Mouse (Mus musculus) olfactory bulb, adult 2 months (tissue): ENCODE data around the gene Prmt2.

ENCODE experiments used
- CTCF ChIP-seq: fragments of 200-500 bp; IDR thresholded peaks from 2 replicates; pipeline ENCODE4 v1.5.1; 2012; ENCODE audit warnings: low read depth, mild to moderate bottlenecking, low read length, moderate library complexity; ENCODE audit not compliant: insufficient read depth
- POLR2A ChIP-seq: fragments of 200-500 bp; IDR thresholded peaks from 2 replicates; pipeline ENCODE4 v1.6.1; 2012; ENCODE audit warnings: mild to moderate bottlenecking, low read depth, low read length, moderate library complexity; ENCODE audit not compliant: insufficient read depth

DNA sequence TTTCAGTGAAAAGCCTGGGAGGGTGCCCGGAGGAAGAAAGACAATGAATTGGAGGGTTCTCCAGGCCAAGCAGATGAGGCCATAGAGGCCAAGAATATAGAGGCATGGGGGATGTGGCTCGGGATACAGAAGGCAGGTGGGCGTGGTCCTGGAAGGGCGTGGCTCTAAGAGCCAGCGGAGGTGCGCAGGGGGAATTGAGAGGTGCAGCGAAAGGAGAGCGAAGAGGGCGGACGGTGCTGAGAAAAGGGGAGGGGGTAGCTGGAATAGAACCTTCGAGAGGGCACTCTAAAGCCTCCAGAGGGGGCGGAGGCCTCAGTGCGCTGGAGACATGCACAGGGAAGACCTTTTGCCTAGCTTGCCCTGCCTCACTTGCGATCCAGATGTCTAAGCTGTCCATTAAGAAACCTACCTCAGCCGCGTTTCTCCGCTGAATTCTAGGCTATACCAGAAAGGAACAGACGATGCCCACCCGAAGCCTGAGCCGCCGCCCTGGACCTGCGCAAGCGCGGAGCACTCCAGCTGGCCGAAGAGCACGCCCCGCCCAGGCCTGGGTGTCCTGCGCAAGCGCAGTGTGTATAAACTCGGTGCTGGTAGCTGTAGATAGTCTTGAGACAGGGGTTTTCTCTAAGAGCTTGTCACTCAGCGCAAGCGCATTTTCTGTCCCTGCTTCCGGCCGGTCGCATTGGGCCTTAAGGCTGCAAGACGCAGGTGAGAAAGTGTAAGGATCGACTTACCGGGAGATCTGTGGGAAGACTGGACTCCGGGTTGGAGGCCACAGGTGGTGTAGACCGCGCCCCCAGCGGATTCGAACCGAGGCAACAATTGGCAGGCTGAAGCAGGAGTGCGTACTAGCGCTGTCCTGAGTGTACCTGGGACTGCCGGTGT, at the start of gene Prmt2:
- TF ChIP-seq CTCF: no peak
- peak; percentile 64; the same call in 1 of the 2 replicates for TF ChIP-seq POLR2A
